In genomic region chr16:29802085-29802484, GRCm38 (mm10) we compare ENCODE assay signal across 23 mouse cellular contexts.
"Had no signal": no experiment of that assay in that cellular context is flagged by ENCODE, and none has a peak within 500 bp of the region (broad histone marks: within the 10 kb centered on the region; RNA-seq: fewer than 3 reads in every experiment).

No protein-coding gene starts in this region.

- H3K4me2 ChIP-seq: liver, embryonic 11.5 days; lung, embryonic 14.5 days; midbrain, embryonic 13.5 days; neural tube, embryonic 13.5 days; stomach, embryonic 15.5 days had no signal

- H3K36me3 ChIP-seq: midbrain, embryonic 10.5 days; midbrain, embryonic 13.5 days; neural tube, embryonic 13.5 days; stomach, embryonic 15.5 days had no signal

- H3K27ac ChIP-seq: kidney, postnatal 0 days; left cerebral cortex, adult 2 months; liver, embryonic 14.5 days; midbrain, embryonic 10.5 days; midbrain, embryonic 13.5 days; neural tube, embryonic 13.5 days; stomach, embryonic 15.5 days had no signal

- H3K4me3 ChIP-seq: left cerebral cortex, adult 2 months; megakaryocyte, embryonic 14.5 days; midbrain, embryonic 10.5 days; midbrain, embryonic 13.5 days; myocyte; neural tube, embryonic 13.5 days; stomach, embryonic 15.5 days had no signal

- DNase-seq: kidney, adult 2 months; kidney, postnatal 36 days; layer of hippocampus, postnatal 36 days; liver, postnatal 0 days; lung, embryonic 14.5 days; lung, postnatal 36 days; retina, postnatal 1 day; right cerebral cortex, postnatal 25 days; spleen, adult 18-20 months; thymus, adult 2 months; thymus, postnatal 14 days; thymus, postnatal 4 days had no signal

- ATAC-seq: liver, postnatal 0 days; midbrain, embryonic 13.5 days; midbrain, embryonic 16.5 days had no signal

- H3K9me3 ChIP-seq: megakaryocyte, embryonic 14.5 days; midbrain, embryonic 10.5 days; midbrain, embryonic 13.5 days; neural tube, embryonic 13.5 days; stomach, embryonic 15.5 days had no signal

- H3K27me3 ChIP-seq: stomach, embryonic 15.5 days had no signal

- H3K9ac ChIP-seq: liver, embryonic 14.5 days; liver, postnatal 0 days; lung, embryonic 14.5 days; midbrain, embryonic 13.5 days; neural tube, embryonic 13.5 days; stomach, embryonic 15.5 days had no signal
